Mouse (Mus musculus) midbrain, embryonic 10.5 days (tissue): ENCODE data around the gene Mlh1. TPM values are rescaled to one million over a fixed set of nuclear protein-coding genes. Genes with fewer than 3 reads are reported as not detected.
A peak's percentile ranks its signal among the peaks of the same experiment; 100 is the strongest.

Experiments
- DNase-seq: peaks from one replicate; pipeline ENCODE4 v3.0.0-alpha.2; 2017; ENCODE audit warnings: low spot score
- H3K27ac ChIP-seq: fragments of 300-500 bp; sonication (generic); replicated peaks from 2 replicates; pipeline ENCODE4 v1.5.1; 2016; ENCODE audit warnings: mild to moderate bottlenecking
- H3K27me3 ChIP-seq: fragments of 300-500 bp; sonication (generic); 2 replicates; pipeline ENCODE4 v1.6.1; 2016; ENCODE audit warnings: low read depth, mild to moderate bottlenecking; ENCODE audit not compliant: poor library complexity, severe bottlenecking
- H3K36me3 ChIP-seq: fragments of 300-500 bp; sonication (generic); 2 replicates; pipeline ENCODE4 v1.6.1; 2016; ENCODE audit warnings: mild to moderate bottlenecking, moderate library complexity
- H3K4me1 ChIP-seq: fragments of 300-500 bp; sonication (generic); 2 replicates; pipeline ENCODE4 v1.6.1; 2016
- H3K4me3 ChIP-seq: fragments of 300-500 bp; sonication (generic); 2 replicates; pipeline ENCODE4 v1.5.1; 2016; ENCODE audit warnings: mild to moderate bottlenecking, moderate library complexity
- H3K9me3 ChIP-seq: fragments of 300-500 bp; sonication (generic); replicated peaks from 2 replicates; pipeline ENCODE4 v1.6.1; 2016; ENCODE audit warnings: mild to moderate bottlenecking
- WGBS: fragments of 180-500 bp; shearing (Covaris S2); methylation state at CpG from one replicate; pipeline ENCODE4 v1.1.7; 2016; 5-methylcytosine and 5-hydroxymethylcytosine counted together
- polyA plus RNA-seq: library from polyadenylated mRNA; unstranded; fragments of >200 nt; fragmentation: Nextera tagmentation; extraction: Ambion mirVana; gene quantifications from 2 replicates; pipeline ENCODE4 v1.2.1, GENCODE M21; 2016

The Mlh1 gene
- polyA plus RNA-seq, 1 experiment from 2014 or later: 54.3 TPM

GRCm38 (mm10) chr9:111273958-111274357 is 2.4 kb upstream of the Mlh1 start:
- no peaks in the 10 kb centered on the region for H3K9me3 ChIP-seq
- peaks cover 57% of the 10 kb centered on the region for H3K36me3 ChIP-seq
- H3K27me3 ChIP-seq: no peaks in the 10 kb centered on the region
- 91% methylated on average over 1 of the region's 1 CpGs for WGBS
- peaks cover 53% of the 10 kb centered on the region for H3K4me1 ChIP-seq
- DNase-seq: no peak
- H3K4me3 ChIP-seq: peak overlapping the region; percentile 92
- H3K27ac ChIP-seq: no peak overlapping the region

DNA sequence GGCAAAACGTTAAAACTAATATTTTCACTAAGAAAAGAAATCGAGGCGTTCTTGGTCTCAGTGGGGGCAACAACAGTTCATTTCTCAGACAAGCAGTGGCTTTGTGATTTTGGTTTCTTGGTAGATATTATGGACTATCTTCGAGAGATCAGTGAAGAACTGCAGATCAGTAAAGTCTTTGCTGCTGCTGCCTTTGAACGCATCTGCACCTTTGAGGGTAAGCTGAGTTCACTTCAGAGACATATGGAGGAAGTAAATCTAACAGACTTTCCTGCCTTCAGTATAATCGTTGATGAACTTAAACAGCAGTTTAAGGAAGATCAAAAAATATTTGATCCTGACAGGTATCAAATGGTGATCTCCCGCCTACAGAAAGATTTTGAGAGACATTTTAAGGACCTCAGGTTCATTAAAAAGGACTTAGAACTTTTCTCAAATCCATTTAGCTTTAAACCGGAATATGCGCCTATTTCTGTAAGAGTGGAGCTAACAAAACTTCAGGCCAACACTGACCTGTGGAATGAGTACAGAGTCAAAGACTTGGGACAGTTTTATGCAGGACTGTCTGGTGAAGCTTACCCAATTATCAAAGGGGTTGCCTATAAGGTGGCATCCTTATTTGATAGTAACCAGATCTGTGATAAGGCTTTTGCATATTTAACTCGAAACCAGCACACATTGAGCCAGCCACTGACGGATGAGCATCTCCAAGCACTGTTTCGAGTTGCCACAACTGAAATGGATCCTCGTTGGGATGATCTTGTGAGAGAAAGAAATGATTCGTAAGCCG is 1.6 kb upstream of the Mlh1 start:
- H3K27ac ChIP-seq: peak overlapping the region; percentile 97; the same call in 1 of the 2 replicates
- H3K27me3 ChIP-seq: no peaks in the 10 kb centered on the region
- no peak for DNase-seq
- no peaks in the 10 kb centered on the region for H3K9me3 ChIP-seq
- peak overlapping the region; percentile 92 for H3K4me3 ChIP-seq
- H3K4me1 ChIP-seq: peaks cover 53% of the 10 kb centered on the region
- 83% methylated on average over 15 of the region's 15 CpGs for WGBS
- H3K36me3 ChIP-seq: peaks cover 49% of the 10 kb centered on the region

DNA sequence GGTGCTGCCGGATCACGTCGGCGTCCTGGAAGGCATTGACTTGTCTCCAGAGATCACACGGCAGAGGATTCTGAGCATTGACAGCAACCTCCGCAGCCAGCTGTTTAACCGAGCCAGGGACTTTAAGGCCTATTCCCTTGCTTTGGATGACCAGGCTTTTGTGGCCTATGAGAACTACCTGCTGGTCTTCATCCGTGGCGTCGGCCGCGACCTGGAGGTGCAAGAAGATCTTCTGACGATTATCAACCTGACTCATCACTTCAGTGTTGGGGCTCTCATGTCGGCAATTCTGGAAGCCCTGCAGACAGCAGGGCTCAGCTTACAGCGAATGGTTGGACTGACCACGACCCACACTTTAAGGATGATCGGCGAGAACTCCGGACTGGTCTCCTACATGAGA is 765 bp upstream of the Mlh1 start:
- DNase-seq: no peak
- Histone ChIP-seq H3K4me3 (peak overlapping the region; percentile 92), H3K36me3 (peaks cover 49% of the 10 kb centered on the region), H3K27ac (peak overlapping the region; percentile 97), H3K27me3 (no peaks in the 10 kb centered on the region), H3K9me3 (no peaks in the 10 kb centered on the region), H3K4me1 (peaks cover 53% of the 10 kb centered on the region)
- 21% methylated on average over 19 of the region's 19 CpGs for WGBS

DNA sequence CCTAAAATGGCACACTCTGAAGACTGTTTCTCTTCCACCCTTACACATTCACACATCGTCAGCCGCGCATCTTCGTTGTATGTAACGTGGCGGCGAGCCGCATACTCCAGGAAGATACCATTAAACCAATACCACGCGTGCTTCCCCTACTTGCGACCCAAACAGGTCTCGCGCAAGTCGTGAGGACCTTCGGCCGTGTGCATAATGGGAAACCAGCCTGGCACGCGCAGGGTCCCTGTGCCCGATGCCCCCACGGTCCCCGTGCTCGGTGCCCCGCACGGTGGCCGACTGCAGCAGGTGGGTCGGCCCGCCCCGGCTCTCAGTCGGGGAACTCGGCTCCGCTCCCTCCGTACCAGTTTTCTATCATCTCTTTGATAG is 546 bp downstream of the Mlh1 start:
- H3K36me3 ChIP-seq: peaks cover 49% of the 10 kb centered on the region
- 0% methylated on average over 32 of the region's 32 CpGs for WGBS

DNA sequence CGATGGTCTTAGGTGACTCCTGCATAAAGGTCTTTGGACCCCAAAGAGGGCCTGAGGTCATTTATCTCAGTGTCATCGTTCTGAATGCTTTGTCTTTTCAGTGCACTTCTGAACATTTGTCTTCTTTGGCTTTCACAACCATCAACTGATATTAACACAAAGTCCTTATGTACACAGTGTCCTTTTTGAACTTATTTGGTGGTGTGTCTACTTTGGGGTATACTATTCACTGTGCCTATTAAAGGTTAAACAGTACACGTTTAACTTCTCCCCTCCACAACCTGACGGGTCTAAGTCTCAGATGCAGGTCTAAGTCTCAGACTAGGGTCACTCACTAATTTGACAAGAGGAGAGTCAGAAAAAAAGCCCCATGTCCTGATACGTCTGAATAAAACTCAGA is 985 bp downstream of the Mlh1 start:
- Histone ChIP-seq H3K9me3 (no peaks in the 10 kb centered on the region), H3K27ac (peak overlapping the region; percentile 97), H3K4me1 (peaks cover 41% of the 10 kb centered on the region), H3K27me3 (no peaks in the 10 kb centered on the region), H3K4me3 (peak overlapping the region; percentile 92), H3K36me3 (peaks cover 48% of the 10 kb centered on the region)
- no peak for DNase-seq
- 21% methylated on average over 5 of the region's 5 CpGs for WGBS

More for the DNA sequence above, 546 bp downstream of the Mlh1 start:
- Histone ChIP-seq H3K9me3 (no peaks in the 10 kb centered on the region), H3K27ac (peak overlapping the region; percentile 97), H3K4me1 (peaks cover 45% of the 10 kb centered on the region), H3K27me3 (no peaks in the 10 kb centered on the region), H3K4me3 (peak overlapping the region; percentile 92)
- no peak for DNase-seq

- WGBS: 94% methylated on average over 2 of the region's 2 CpGs
- no peak overlapping the region for H3K4me3 ChIP-seq
Observed at GRCm38 (mm10) chr9:111267998-111268397, 3.6 kb downstream of the Mlh1 start.

GRCm38 (mm10) chr9:111261356-111261755 is 10.2 kb downstream of the Mlh1 start:
- Histone ChIP-seq H3K36me3 (peaks cover 90% of the 10 kb centered on the region), H3K27ac (no peak overlapping the region), H3K9me3 (no peaks in the 10 kb centered on the region), H3K4me3 (no peak overlapping the region), H3K4me1 (no peaks in the 10 kb centered on the region), H3K27me3 (no peaks in the 10 kb centered on the region)
- DNase-seq: no peak
- WGBS: 94% methylated on average over 4 of the region's 4 CpGs

More at GRCm38 (mm10) chr9:111267998-111268397, 3.6 kb downstream of the Mlh1 start:
- DNase-seq: no peak
- Histone ChIP-seq H3K9me3 (no peaks in the 10 kb centered on the region), H3K27me3 (no peaks in the 10 kb centered on the region), H3K36me3 (peaks cover 48% of the 10 kb centered on the region), H3K4me1 (peaks cover 15% of the 10 kb centered on the region), H3K27ac (no peak overlapping the region)

GRCm38 (mm10) chr9:111260360-111260985 is 11.1 kb downstream of the Mlh1 start:
- H3K36me3 ChIP-seq: peaks cover 91% of the 10 kb centered on the region
- no peak overlapping the region for H3K4me3 ChIP-seq
- H3K4me1 ChIP-seq: no peaks in the 10 kb centered on the region
- no peak for DNase-seq
- no peaks in the 10 kb centered on the region for H3K9me3 ChIP-seq
- H3K27me3 ChIP-seq: no peaks in the 10 kb centered on the region
- H3K27ac ChIP-seq: no peak overlapping the region
- 82% methylated on average over 1 of the region's 1 CpGs for WGBS

GRCm38 (mm10) chr9:111252161-111252869 is 19.3 kb downstream of the Mlh1 start:
- WGBS: 82% methylated on average over 7 of the region's 7 CpGs
- Histone ChIP-seq H3K36me3 (peaks cover 97% of the 10 kb centered on the region), H3K27me3 (no peaks in the 10 kb centered on the region)

GRCm38 (mm10) chr9:111247682-111248246 is 23.8 kb downstream of the Mlh1 start:
- WGBS: 93% methylated on average over 3 of the region's 3 CpGs
- H3K36me3 ChIP-seq: peaks cover 94% of the 10 kb centered on the region
- DNase-seq: no peak

More at GRCm38 (mm10) chr9:111252161-111252869, 19.3 kb downstream of the Mlh1 start:
- Histone ChIP-seq H3K9me3 (no peaks in the 10 kb centered on the region), H3K27ac (no peak overlapping the region), H3K4me1 (no peaks in the 10 kb centered on the region), H3K4me3 (no peak overlapping the region)
- no peak for DNase-seq

DNA sequence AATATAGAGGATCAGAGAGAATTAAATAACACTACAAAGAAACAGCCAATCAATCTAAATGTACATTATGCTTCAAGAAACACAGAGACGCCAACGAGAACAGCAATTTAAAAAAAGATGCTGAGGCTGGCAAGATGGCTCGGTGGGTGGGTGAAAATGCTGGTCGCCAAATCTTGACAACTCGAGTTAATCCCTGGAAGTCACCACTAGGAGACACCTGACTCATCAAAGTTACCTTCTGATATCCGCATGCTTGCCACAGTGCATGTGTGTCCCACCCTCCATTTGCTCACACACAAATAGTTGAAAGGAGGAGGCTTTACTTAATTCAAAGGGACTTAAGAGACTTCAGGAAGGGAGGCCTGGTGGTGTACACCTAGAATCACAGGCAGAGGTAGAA is 26.0 kb downstream of the Mlh1 start:
- Histone ChIP-seq H3K9me3 (no peaks in the 10 kb centered on the region), H3K36me3 (peaks cover 89% of the 10 kb centered on the region)
- WGBS: 89% methylated on average over 6 of the region's 6 CpGs

More at GRCm38 (mm10) chr9:111247682-111248246, 23.8 kb downstream of the Mlh1 start:
- H3K4me3 ChIP-seq: no peak overlapping the region
- H3K4me1 ChIP-seq: no peaks in the 10 kb centered on the region
- H3K27me3 ChIP-seq: no peaks in the 10 kb centered on the region
- H3K27ac ChIP-seq: no peak overlapping the region
- no peaks in the 10 kb centered on the region for H3K9me3 ChIP-seq

GRCm38 (mm10) chr9:111243384-111243783 is 28.2 kb downstream of the Mlh1 start:
- Histone ChIP-seq H3K9me3 (no peaks in the 10 kb centered on the region), H3K4me1 (0 out of 2 replicates have a peak, but pooled peaks cover 10% of the 10 kb centered on the region), H3K27ac (no peak overlapping the region), H3K4me3 (no peak overlapping the region), H3K27me3 (no peaks in the 10 kb centered on the region), H3K36me3 (peaks cover 89% of the 10 kb centered on the region)
- 86% methylated on average over 6 of the region's 6 CpGs for WGBS
- DNase-seq: no peak

More for the DNA sequence above, 26.0 kb downstream of the Mlh1 start:
- Histone ChIP-seq H3K4me3 (no peak overlapping the region), H3K27me3 (no peaks in the 10 kb centered on the region), H3K4me1 (no peaks in the 10 kb centered on the region), H3K27ac (no peak overlapping the region)
- no peak for DNase-seq
